Mouse (Mus musculus) gastrocnemius, postnatal 14 days (tissue): ENCODE results near the gene Ergic2. TPM values are rescaled to one million over a fixed set of nuclear protein-coding genes. Genes with fewer than 3 reads are reported as not detected.

ENCODE experiments used
- total RNA-seq, 2 experiments: library from RNA; stranded (reverse); gene quantifications; 2 replicates each; pipeline ENCODE4 v1.2.3; 2021

The Ergic2 gene
- total RNA-seq, 2 experiments from 2014 or later, result 48.4 to 55.7 TPM

Other genes with a start within 250 kb of the Ergic2 start
- gene Far2, start 165.1 kb downstream of the Ergic2 start, total RNA-seq, result under 1 TPM; 0.09 to 0.10 TPM
- 10 to 100 TPM; 46.0 to 52.6 TPM for gene Tmtc1, start 232.0 kb upstream of the Ergic2 start, total RNA-seq